Mouse (Mus musculus) urinary bladder, adult 2 months (tissue): ENCODE measurements around the gene Trim46. TPM values are rescaled to one million over a fixed set of nuclear protein-coding genes. Genes with fewer than 3 reads are reported as not detected.

Source experiments
- DNase-seq: peaks from one replicate; pipeline ENCODE4 v3.0.0; 2022; ENCODE audit warnings: low spot score
- polyA plus RNA-seq: library from polyadenylated mRNA; depleted of rRNA; stranded (reverse); fragments of >200 nt; gene quantifications from 2 replicates; pipeline ENCODE4 v1.2.3, GENCODE M21; 2012; rRNA removed

Gene Trim46
- polyA plus RNA-seq, 1 experiment: 4.1 TPM

DNA sequence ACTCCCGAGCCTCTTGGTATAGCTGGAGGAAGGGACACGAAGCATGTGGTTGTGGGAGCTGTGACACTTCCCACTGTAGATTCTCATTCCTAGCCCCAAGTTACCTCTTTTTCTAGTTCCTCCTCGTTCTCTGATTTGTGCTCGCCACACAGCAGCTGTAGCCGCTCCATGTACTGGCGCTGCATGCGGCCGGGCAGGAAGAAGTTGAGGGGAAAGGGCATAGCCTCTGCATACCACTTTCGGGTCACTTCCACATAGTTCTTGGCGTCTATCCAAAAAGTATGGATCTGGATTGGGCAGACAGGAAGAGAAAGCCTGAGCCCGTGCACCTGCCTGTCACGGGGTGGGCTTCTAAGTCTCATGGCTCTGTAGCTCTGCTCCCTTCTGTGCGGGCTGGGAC is 35.9 kb downstream of the Trim46 start:
- DNase-seq: no peak

GRCm38 (mm10) chr3:89209731-89210130 is 36.4 kb downstream of the Trim46 start:
- no peak for DNase-seq

GRCm38 (mm10) chr3:89208736-89209135 is 37.4 kb downstream of the Trim46 start:
- no peak for DNase-seq

GRCm38 (mm10) chr3:89208075-89208657 is 37.9 kb downstream of the Trim46 start:
- DNase-seq: no peak

- no peak for DNase-seq
These were observed 39.4 kb downstream of the Trim46 start for GRCm38 (mm10) chr3:89206695-89207094.

GRCm38 (mm10) chr3:89206079-89206478 is 40.0 kb downstream of the Trim46 start:
- DNase-seq: no peak

DNA sequence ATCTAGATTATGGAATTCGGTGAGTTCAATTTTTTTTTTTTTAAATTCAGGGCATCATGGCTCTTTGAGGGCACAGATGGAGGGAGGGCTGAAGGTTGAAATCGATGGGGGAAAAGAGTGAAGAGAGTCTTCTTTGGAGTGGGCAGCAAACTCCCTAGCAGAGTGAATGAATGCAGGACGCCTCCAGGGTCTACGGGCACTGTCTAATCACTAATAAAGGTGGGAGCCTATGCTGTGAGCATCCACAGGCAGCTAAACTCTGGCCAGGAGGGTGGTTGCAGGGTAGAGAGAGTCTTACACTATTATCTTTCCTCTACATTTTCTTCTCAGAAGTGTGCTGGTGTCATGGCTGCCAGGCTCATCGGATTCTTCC is 43.0 kb downstream of the Trim46 start:
- no peak for DNase-seq

- DNase-seq: no peak
These were observed 43.6 kb downstream of the Trim46 start, which contains the start of gene Gba for GRCm38 (mm10) chr3:89202253-89203141. TSS of gene Gba (plus strand) at chr3:89202928.

DNA sequence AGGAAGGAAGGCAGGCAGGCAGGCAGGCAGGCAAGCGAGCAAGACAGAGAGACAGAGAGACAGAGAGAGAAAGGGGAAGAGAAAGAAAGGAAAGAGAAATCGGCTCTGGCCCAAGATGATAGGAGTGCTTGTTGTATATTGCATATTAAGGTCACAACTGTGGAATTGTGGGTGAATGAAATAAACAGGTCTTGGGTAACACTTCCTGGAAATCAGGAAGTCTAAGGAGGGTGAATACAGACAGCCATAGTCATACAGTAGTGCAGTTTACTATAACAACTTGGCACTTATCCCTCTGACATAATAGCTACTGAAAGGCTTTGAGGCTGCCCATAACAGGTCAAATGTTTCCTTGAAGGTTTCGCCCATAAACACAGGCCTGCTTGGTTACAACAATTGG is 46.3 kb downstream of the Trim46 start:
- no peak for DNase-seq

DNA sequence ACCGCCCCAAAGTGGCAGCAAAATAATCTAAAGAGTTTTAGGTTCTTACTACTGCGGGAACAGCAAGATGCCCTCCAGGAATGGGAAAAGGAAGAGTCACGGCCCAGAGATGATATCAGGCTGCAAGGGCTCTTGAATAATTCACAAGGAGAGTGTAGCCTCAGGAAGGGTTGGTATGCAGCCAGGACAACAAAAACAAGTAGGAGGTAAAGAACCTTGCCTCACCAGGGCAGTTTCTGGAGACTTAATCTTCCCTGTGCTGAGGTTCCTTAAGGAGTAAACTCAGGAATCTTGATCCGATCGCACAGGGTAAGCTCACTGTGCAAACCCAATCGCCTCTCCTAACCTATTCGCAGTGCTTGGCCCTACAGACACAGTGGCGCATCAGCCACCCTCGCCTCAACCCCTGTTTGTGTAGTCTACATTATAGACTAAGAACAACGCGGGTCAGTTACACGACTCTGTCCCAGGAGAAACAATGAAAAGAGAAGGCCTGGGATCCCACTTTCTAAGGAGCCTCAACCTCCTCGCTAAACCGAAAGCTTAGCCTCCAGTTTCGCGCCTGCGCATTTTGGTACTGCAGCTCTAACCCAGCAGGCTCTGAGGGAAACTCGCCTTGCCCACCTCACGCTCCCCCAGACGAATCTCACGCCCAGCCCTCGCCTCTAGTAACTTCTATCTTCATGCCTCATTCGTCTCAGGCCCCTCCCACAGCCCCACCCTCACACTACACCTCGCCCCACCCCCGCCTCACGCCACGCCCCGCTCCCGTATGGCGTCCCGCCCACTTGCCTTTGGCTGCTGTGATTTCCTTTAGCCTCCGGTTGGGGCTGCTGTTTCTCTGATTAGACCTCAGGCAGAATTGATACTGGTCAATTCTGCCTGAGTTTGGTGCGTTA is 49.9 kb downstream of the Trim46 start:
- peak; percentile 61 for DNase-seq

DNA sequence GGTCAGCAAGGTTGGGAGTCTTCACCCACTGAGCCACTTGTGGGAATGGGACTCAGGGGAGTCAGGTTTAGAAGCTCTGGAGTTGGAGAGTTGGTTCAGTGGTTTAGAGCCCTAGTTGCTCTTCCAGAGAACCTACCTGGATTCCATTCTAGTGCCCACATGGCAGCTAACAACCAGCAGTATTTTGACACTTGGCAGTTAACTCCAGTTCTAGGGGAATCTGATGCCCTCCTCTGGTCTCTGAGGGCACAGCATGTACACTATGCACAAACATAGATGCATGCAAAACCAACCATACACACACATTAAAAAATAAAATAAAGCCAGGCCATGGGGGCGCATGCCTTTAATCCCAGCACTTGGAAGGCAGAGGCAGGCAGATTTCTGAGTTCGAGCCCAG is 52.3 kb downstream of the Trim46 start:
- DNase-seq: peak; percentile 13

- DNase-seq: no peak
These were observed 52.8 kb downstream of the Trim46 start for GRCm38 (mm10) chr3:89193351-89193750.

GRCm38 (mm10) chr3:89190436-89190835 is 55.7 kb downstream of the Trim46 start:
- DNase-seq: peak; percentile 10

GRCm38 (mm10) chr3:89188478-89188875 is 57.6 kb downstream of the Trim46 start:
- peak; percentile 19 for DNase-seq

DNA sequence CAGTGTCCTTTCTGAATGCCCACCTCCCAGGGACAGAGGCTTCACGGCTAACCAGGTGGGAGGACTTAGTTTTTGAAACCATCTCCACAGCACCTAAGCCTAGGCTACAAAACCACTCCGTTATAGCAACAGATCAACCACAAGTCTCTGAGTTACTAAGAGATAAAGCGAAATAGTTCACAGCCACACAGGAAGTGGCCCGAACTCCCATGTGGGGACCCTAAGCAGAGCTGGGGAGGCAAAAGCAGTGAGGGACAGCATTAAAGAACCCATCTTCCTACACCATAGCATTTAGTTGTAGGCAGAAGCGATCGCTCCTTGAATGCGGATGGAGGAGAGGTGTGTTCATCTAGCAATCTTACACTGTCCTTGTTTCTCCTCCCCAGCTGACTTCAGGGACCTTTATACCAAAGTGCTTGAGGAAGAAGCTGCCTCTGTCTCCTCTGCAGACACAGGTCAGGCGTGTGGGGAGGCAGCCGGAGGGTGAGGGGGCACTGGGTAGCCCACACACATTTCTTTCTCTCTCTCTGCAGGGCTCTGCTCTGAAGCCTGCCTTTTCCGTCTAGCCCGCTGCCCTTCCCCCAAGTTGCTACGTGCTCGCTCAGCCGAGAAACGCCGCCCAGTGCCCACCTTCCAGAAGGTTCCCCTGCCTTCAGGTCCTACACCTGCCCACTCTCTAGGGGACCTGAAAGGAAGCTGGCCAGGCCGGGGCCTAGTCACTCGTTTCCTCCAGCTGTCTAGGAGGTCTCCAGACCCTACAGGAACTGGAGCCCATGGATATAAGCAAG is 58.2 kb downstream of the Trim46 start:
- DNase-seq: no peak

GRCm38 (mm10) chr3:89187197-89187596 is 58.9 kb downstream of the Trim46 start:
- peak; percentile 20 for DNase-seq

Other genes starting within 250 kb of the Trim46 start
- 45.9 and 51.5 TPM in 2 replicates for gene Rusc1, start 153.0 kb downstream of the Trim46 start, polyA plus RNA-seq
- not detected in 2 replicates for gene Gm43738, start 145.2 kb downstream of the Trim46 start, polyA plus RNA-seq
- gene Fdps, start 144.3 kb downstream of the Trim46 start, polyA plus RNA-seq: 83.1 and 101 TPM in 2 replicates
- not detected in 2 replicates for gene Pklr, start 110.2 kb downstream of the Trim46 start, polyA plus RNA-seq
- gene Hcn3, start 86.1 kb downstream of the Trim46 start, polyA plus RNA-seq: 0.44 and 0.49 TPM in 2 replicates
- 73.9 and 89.8 TPM in 2 replicates for gene Clk2, start 81.5 kb downstream of the Trim46 start, polyA plus RNA-seq
- 69.8 and 72.3 TPM in 2 replicates for gene Scamp3, start 68.8 kb downstream of the Trim46 start, polyA plus RNA-seq
- 32.9 and 42.3 TPM in 2 replicates for gene Fam189b, start 63.2 kb downstream of the Trim46 start, polyA plus RNA-seq
- 58.7 and 60.8 TPM in 2 replicates for gene Gba, start 43.4 kb downstream of the Trim46 start, polyA plus RNA-seq
- 59.3 and 69.8 TPM in 2 replicates for gene Thbs3, start 31.1 kb downstream of the Trim46 start, polyA plus RNA-seq
- gene Mtx1, start 19.2 kb downstream of the Trim46 start, polyA plus RNA-seq: 112 and 131 TPM in 2 replicates
- 0.94 and 1.2 TPM in 2 replicates for gene Muc1, start 17.3 kb downstream of the Trim46 start, polyA plus RNA-seq
- 67.7 and 77.1 TPM in 2 replicates for gene Krtcap2, start 343 bp downstream of the Trim46 start, polyA plus RNA-seq
- gene Dpm3, start 13.0 kb upstream of the Trim46 start, polyA plus RNA-seq: 200 and 251 TPM in 2 replicates
- gene Slc50a1, start 24.3 kb upstream of the Trim46 start, polyA plus RNA-seq: 128 and 156 TPM in 2 replicates
- 41.8 and 43.5 TPM in 2 replicates for gene Efna1, start 34.8 kb upstream of the Trim46 start, polyA plus RNA-seq
- gene Efna3, start 76.7 kb upstream of the Trim46 start, polyA plus RNA-seq: 0.36 and 0.55 TPM in 2 replicates
- gene Efna4, start 91.7 kb upstream of the Trim46 start, polyA plus RNA-seq: 3.4 and 3.7 TPM in 2 replicates
- 96.1 and 101 TPM in 2 replicates for gene Adam15, start 103.7 kb upstream of the Trim46 start, polyA plus RNA-seq
- 0.24 and 0.41 TPM in 2 replicates for gene Dcst2, start 115.7 kb upstream of the Trim46 start, polyA plus RNA-seq
- gene Dcst1, start 118.9 kb upstream of the Trim46 start, polyA plus RNA-seq: 0.07 and 0.33 TPM in 2 replicates
- 36.4 and 39.5 TPM in 2 replicates for gene Zbtb7b, start 148.5 kb upstream of the Trim46 start, polyA plus RNA-seq
- gene Lenep, start 156.5 kb upstream of the Trim46 start, polyA plus RNA-seq: 1.2 and 1.5 TPM in 2 replicates
- 30.8 and 34.6 TPM in 2 replicates for gene Flad1, start 165.6 kb upstream of the Trim46 start, polyA plus RNA-seq
- 21.7 and 29.6 TPM in 2 replicates for gene Cks1b, start 172.1 kb upstream of the Trim46 start, polyA plus RNA-seq
- 85.7 and 87.7 TPM in 2 replicates for gene Shc1, start 172.1 kb upstream of the Trim46 start, polyA plus RNA-seq
- 34.0 and 38.0 TPM in 2 replicates for gene Pygo2, start 183.9 kb upstream of the Trim46 start, polyA plus RNA-seq
- gene Pbxip1, start 190.4 kb upstream of the Trim46 start, polyA plus RNA-seq: 167 and 208 TPM in 2 replicates
- 21.5 and 23.3 TPM in 2 replicates for gene Pmvk, start 208.2 kb upstream of the Trim46 start, polyA plus RNA-seq